Mouse (Mus musculus): ENCODE data around the gene Prpf6. TPM values are rescaled to one million over a fixed set of nuclear protein-coding genes. Genes with fewer than 3 reads are reported as not detected.

The Prpf6 gene
- total RNA-seq, 1 experiment = 67.8 TPM

- in situ Hi-C loops (cut with MboI; ENCODE audit: low sequenced_read_pairs in 2 of 2, unreplicated experiment in 2 of 2) = no loop called here
- H3K36me3 ChIP-seq (ENCODE audit: control insufficient read depth, insufficient read depth, low read length, poor library complexity, severe bottlenecking) = peaks cover 33% of the 10 kb centered on the region
- H3K27ac ChIP-seq (ENCODE audit: insufficient read depth, low read depth, low read length, poor library complexity, severe bottlenecking) = no peak overlapping the region
- H3K9ac ChIP-seq (ENCODE audit: insufficient read depth, low read depth, low read length, poor library complexity, severe bottlenecking) = no peak overlapping the region
- H3K4me3 ChIP-seq (ENCODE audit: insufficient read depth in 1 of 2, low read depth in 1 of 2, low read length in 2 of 2, poor library complexity in 1 of 2, severe bottlenecking in 1 of 2) = no peak overlapping the region
- DNase-seq (ENCODE audit: low read depth, low spot score) = no peak
- no peaks in the 10 kb centered on the region for H3K9me3 ChIP-seq (ENCODE audit: control insufficient read depth, insufficient read depth, low read depth, low read length)
- H3K4me1 ChIP-seq (ENCODE audit: control insufficient read depth in 2 of 2, insufficient read depth in 2 of 2, low read length in 2 of 2, poor library complexity in 1 of 2) = no peaks in the 10 kb centered on the region
- TF ChIP-seq ZNF384 (IDR thresholded peaks at IDR 0.05; ENCODE audit: low read depth, low read length) (no peak), ZC3H11A (IDR thresholded peaks at IDR 0.05; ENCODE audit: borderline replicate concordance, low read depth, low read length) (no peak), HCFC1 (IDR thresholded peaks at IDR 0.05; ENCODE audit: borderline replicate concordance, insufficient read depth, low read length) (no peak), CHD2 (IDR thresholded peaks at IDR 0.05; ENCODE audit: low read depth, low read length) (no peak), MAFK (IDR thresholded peaks at IDR 0.05; ENCODE audit: insufficient read depth, low read depth, low read length) (no peak)
Observed at GRCm38 (mm10) chr2:181646626-181647472, 55.2 kb downstream of the Prpf6 start.

- H3K27ac ChIP-seq (ENCODE audit: insufficient read depth, low read depth, low read length, poor library complexity, severe bottlenecking) = no peak overlapping the region
Observed at GRCm38 (mm10) chr2:181648926-181649325, 57.3 kb downstream of the Prpf6 start.

GRCm38 (mm10) chr2:181653065-181653464, 61.4 kb downstream of the Prpf6 start:
- DNase-seq (ENCODE audit: low read depth, low spot score) = no peak
- no peaks in the 10 kb centered on the region for H3K9me3 ChIP-seq (ENCODE audit: control insufficient read depth, insufficient read depth, low read depth, low read length)
- no peak overlapping the region for H3K4me3 ChIP-seq (ENCODE audit: insufficient read depth in 1 of 2, low read depth in 1 of 2, low read length in 2 of 2, poor library complexity in 1 of 2, severe bottlenecking in 1 of 2)
- no peak overlapping the region for H3K27ac ChIP-seq (ENCODE audit: insufficient read depth, low read depth, low read length, poor library complexity, severe bottlenecking)
- no peak overlapping the region for H3K9ac ChIP-seq (ENCODE audit: insufficient read depth, low read depth, low read length, poor library complexity, severe bottlenecking)
- H3K36me3 ChIP-seq (ENCODE audit: control insufficient read depth, insufficient read depth, low read length, poor library complexity, severe bottlenecking) = peaks cover 41% of the 10 kb centered on the region
- in situ Hi-C loops (cut with MboI; ENCODE audit: low sequenced_read_pairs in 2 of 2, unreplicated experiment in 2 of 2) = no loop called here
- TF ChIP-seq ZNF384 (IDR thresholded peaks at IDR 0.05; ENCODE audit: low read depth, low read length) = no peak
- TF ChIP-seq ZC3H11A (IDR thresholded peaks at IDR 0.05; ENCODE audit: borderline replicate concordance, low read depth, low read length) = no peak
- no peak for TF ChIP-seq HCFC1 (IDR thresholded peaks at IDR 0.05; ENCODE audit: borderline replicate concordance, insufficient read depth, low read length)
- no peak for TF ChIP-seq MAFK (IDR thresholded peaks at IDR 0.05; ENCODE audit: insufficient read depth, low read depth, low read length)
- no peak for TF ChIP-seq CHD2 (IDR thresholded peaks at IDR 0.05; ENCODE audit: low read depth, low read length)
- H3K4me1 ChIP-seq (ENCODE audit: control insufficient read depth in 2 of 2, insufficient read depth in 2 of 2, low read length in 2 of 2, poor library complexity in 1 of 2) = peaks cover 0 to 3% of the 10 kb centered on the region in 2 experiments; a peak in 1 of 4 replicates

More at GRCm38 (mm10) chr2:181648926-181649325, 57.3 kb downstream of the Prpf6 start:
- no peak for DNase-seq (ENCODE audit: low read depth, low spot score)
- no peak overlapping the region for H3K4me3 ChIP-seq (ENCODE audit: insufficient read depth in 1 of 2, low read depth in 1 of 2, low read length in 2 of 2, poor library complexity in 1 of 2, severe bottlenecking in 1 of 2)
- H3K36me3 ChIP-seq (ENCODE audit: control insufficient read depth, insufficient read depth, low read length, poor library complexity, severe bottlenecking) = peaks cover 42% of the 10 kb centered on the region
- H3K9ac ChIP-seq (ENCODE audit: insufficient read depth, low read depth, low read length, poor library complexity, severe bottlenecking) = no peak overlapping the region
- no peaks in the 10 kb centered on the region for H3K4me1 ChIP-seq (ENCODE audit: control insufficient read depth in 2 of 2, insufficient read depth in 2 of 2, low read length in 2 of 2, poor library complexity in 1 of 2)
- in situ Hi-C loops (cut with MboI; ENCODE audit: low sequenced_read_pairs in 2 of 2, unreplicated experiment in 2 of 2) = no loop called here
- no peaks in the 10 kb centered on the region for H3K9me3 ChIP-seq (ENCODE audit: control insufficient read depth, insufficient read depth, low read depth, low read length)
- TF ChIP-seq CHD2 (IDR thresholded peaks at IDR 0.05; ENCODE audit: low read depth, low read length) = no peak
- no peak for TF ChIP-seq MAFK (IDR thresholded peaks at IDR 0.05; ENCODE audit: insufficient read depth, low read depth, low read length)
- no peak for TF ChIP-seq HCFC1 (IDR thresholded peaks at IDR 0.05; ENCODE audit: borderline replicate concordance, insufficient read depth, low read length)
- TF ChIP-seq ZNF384 (IDR thresholded peaks at IDR 0.05; ENCODE audit: low read depth, low read length) = no peak
- no peak for TF ChIP-seq ZC3H11A (IDR thresholded peaks at IDR 0.05; ENCODE audit: borderline replicate concordance, low read depth, low read length)

GRCm38 (mm10) chr2:181653523-181653922, 61.9 kb downstream of the Prpf6 start:
- DNase-seq (ENCODE audit: low read depth, low spot score) = no peak
- Histone ChIP-seq H3K4me1 (ENCODE audit: control insufficient read depth in 2 of 2, insufficient read depth in 2 of 2, low read length in 2 of 2, poor library complexity in 1 of 2) (peaks cover 0 to 3% of the 10 kb centered on the region in 2 experiments; a peak in 1 of 4 replicates), H3K27ac (ENCODE audit: insufficient read depth, low read depth, low read length, poor library complexity, severe bottlenecking) (no peak overlapping the region), H3K9ac (ENCODE audit: insufficient read depth, low read depth, low read length, poor library complexity, severe bottlenecking) (no peak overlapping the region), H3K9me3 (ENCODE audit: control insufficient read depth, insufficient read depth, low read depth, low read length) (no peaks in the 10 kb centered on the region), H3K4me3 (ENCODE audit: insufficient read depth in 1 of 2, low read depth in 1 of 2, low read length in 2 of 2, poor library complexity in 1 of 2, severe bottlenecking in 1 of 2) (no peak overlapping the region), H3K36me3 (ENCODE audit: control insufficient read depth, insufficient read depth, low read length, poor library complexity, severe bottlenecking) (peaks cover 37% of the 10 kb centered on the region)
- in situ Hi-C loops (cut with MboI; ENCODE audit: low sequenced_read_pairs in 2 of 2, unreplicated experiment in 2 of 2) = no loop called here
- TF ChIP-seq ZC3H11A (IDR thresholded peaks at IDR 0.05; ENCODE audit: borderline replicate concordance, low read depth, low read length) (no peak), CHD2 (IDR thresholded peaks at IDR 0.05; ENCODE audit: low read depth, low read length) (no peak), HCFC1 (IDR thresholded peaks at IDR 0.05; ENCODE audit: borderline replicate concordance, insufficient read depth, low read length) (no peak), MAFK (IDR thresholded peaks at IDR 0.05; ENCODE audit: insufficient read depth, low read depth, low read length) (no peak), ZNF384 (IDR thresholded peaks at IDR 0.05; ENCODE audit: low read depth, low read length) (no peak)
